Mouse (Mus musculus): ENCODE measurements at regions not wholly inside any gene's neighbourhood (a gene's known extent, or its start where the extent isn't known, plus 50 kb on each side); places are given as distances from the start of the nearest gene placed in this dataset.

GRCm38 (mm10) chr16:77537351-77537750, 64.5 kb downstream of the Gm11146 start:
- H3K4me3 ChIP-seq (replicated peaks; ENCODE audit: low read length) = peak overlapping the region; percentile 26
- H3K27me3 ChIP-seq (ENCODE audit: control insufficient read depth, insufficient read depth, low read length) = no peaks in the 10 kb centered on the region
- peak; percentile 49; the same call in 1 of the 2 replicates for ATAC-seq (ENCODE audit: low FRiP score)
- H3K36me3 ChIP-seq (replicated peaks; ENCODE audit: control insufficient read depth, insufficient read depth) = no peaks in the 10 kb centered on the region
- H3K9me3 ChIP-seq (ENCODE audit: control insufficient read depth, low read length) = no peaks in the 10 kb centered on the region
- H3K27ac ChIP-seq = peak overlapping the region; percentile 97
- H3K9ac ChIP-seq = peak overlapping the region; percentile 61
- DNase-seq (ENCODE audit: low spot score) = peak; percentile 44
- H3K4me1 ChIP-seq (replicated peaks; ENCODE audit: control insufficient read depth, insufficient read depth, low read length) = peaks cover 19% of the 10 kb centered on the region; the same call in 1 of the 2 replicates
- 44% methylated on average over 4 of the region's 4 CpGs for WGBS
- peak overlapping the region; percentile 62 for H3K4me2 ChIP-seq (replicated peaks)

- H3K36me3 ChIP-seq (replicated peaks; ENCODE audit: control insufficient read depth, insufficient read depth) = no peaks in the 10 kb centered on the region
- WGBS = 15% methylated on average over 10 of the region's 10 CpGs
- DNase-seq (ENCODE audit: low spot score) (peak; percentile 75), ATAC-seq (ENCODE audit: low FRiP score) (peak; percentile 91)
- H3K9ac ChIP-seq = peak overlapping the region; percentile 61
- peak overlapping the region; percentile 26 for H3K4me3 ChIP-seq (replicated peaks; ENCODE audit: low read length)
- peak overlapping the region; percentile 62 for H3K4me2 ChIP-seq (replicated peaks)
- H3K4me1 ChIP-seq (replicated peaks; ENCODE audit: control insufficient read depth, insufficient read depth, low read length) = peaks cover 19% of the 10 kb centered on the region; the same call in 1 of the 2 replicates
- no peaks in the 10 kb centered on the region for H3K9me3 ChIP-seq (ENCODE audit: control insufficient read depth, low read length)
- peak overlapping the region; percentile 97 for H3K27ac ChIP-seq
- H3K27me3 ChIP-seq (ENCODE audit: control insufficient read depth, insufficient read depth, low read length) = no peaks in the 10 kb centered on the region
Measured at GRCm38 (mm10) chr16:77536746-77537145, 65.1 kb downstream of the Gm11146 start.

- Histone ChIP-seq H3K9me3 (ENCODE audit: control insufficient read depth, low read length) (no peaks in the 10 kb centered on the region), H3K4me1 (replicated peaks; ENCODE audit: control insufficient read depth, insufficient read depth, low read length) (peaks cover 19% of the 10 kb centered on the region; the same call in 1 of the 2 replicates), H3K4me2 (replicated peaks) (peak overlapping the region; percentile 62), H3K4me3 (replicated peaks; ENCODE audit: low read length) (peak overlapping the region; percentile 26), H3K36me3 (replicated peaks; ENCODE audit: control insufficient read depth, insufficient read depth) (no peaks in the 10 kb centered on the region), H3K27me3 (ENCODE audit: control insufficient read depth, insufficient read depth, low read length) (no peaks in the 10 kb centered on the region), H3K27ac (peak overlapping the region; percentile 97), H3K9ac (peak overlapping the region; percentile 61)
- ATAC-seq (ENCODE audit: low FRiP score) = peak; percentile 66
- peak; percentile 70 for DNase-seq (ENCODE audit: low spot score)
- WGBS = 14% methylated on average over 6 of the region's 6 CpGs
Measured at GRCm38 (mm10) chr16:77536314-77536713, 65.6 kb downstream of the Gm11146 start.

GRCm38 (mm10) chr16:77535021-77535420, 66.9 kb downstream of the Gm11146 start:
- H3K9ac ChIP-seq = no peak overlapping the region
- H3K9me3 ChIP-seq (ENCODE audit: control insufficient read depth, low read length) = peaks cover 5% of the 10 kb centered on the region
- H3K27me3 ChIP-seq (ENCODE audit: control insufficient read depth, insufficient read depth, low read length) = no peaks in the 10 kb centered on the region
- ATAC-seq (ENCODE audit: low FRiP score) = no peak
- peaks cover 19% of the 10 kb centered on the region; the same call in 1 of the 2 replicates for H3K4me1 ChIP-seq (replicated peaks; ENCODE audit: control insufficient read depth, insufficient read depth, low read length)
- H3K36me3 ChIP-seq (replicated peaks; ENCODE audit: control insufficient read depth, insufficient read depth) = no peaks in the 10 kb centered on the region
- no peak overlapping the region for H3K4me2 ChIP-seq (replicated peaks)
- WGBS = 87% methylated on average over 3 of the region's 3 CpGs
- H3K4me3 ChIP-seq (replicated peaks; ENCODE audit: low read length) = no peak overlapping the region
- H3K27ac ChIP-seq = peak overlapping the region; percentile 97
- DNase-seq (ENCODE audit: low spot score) = peak; percentile 64

- Histone ChIP-seq H3K27me3 (ENCODE audit: control insufficient read depth, insufficient read depth, low read length) (no peaks in the 10 kb centered on the region), H3K4me3 (replicated peaks; ENCODE audit: low read length) (no peak overlapping the region), H3K9ac (no peak overlapping the region), H3K36me3 (replicated peaks; ENCODE audit: control insufficient read depth, insufficient read depth) (no peaks in the 10 kb centered on the region), H3K9me3 (ENCODE audit: control insufficient read depth, low read length) (peaks cover 5% of the 10 kb centered on the region), H3K27ac (peak overlapping the region; percentile 66), H3K4me1 (replicated peaks; ENCODE audit: control insufficient read depth, insufficient read depth, low read length) (peaks cover 5% of the 10 kb centered on the region; the same call in 1 of the 2 replicates), H3K4me2 (replicated peaks) (0 out of 2 replicates have a peak overlapping the region, but pooled peaks have one; percentile 19)
- WGBS = 29% methylated on average over 10 of the region's 10 CpGs
- ATAC-seq (ENCODE audit: low FRiP score) (no peak), DNase-seq (ENCODE audit: low spot score) (no peak)
Measured at GRCm38 (mm10) chr16:77531596-77531995, 70.3 kb downstream of the Gm11146 start.

- H3K9me3 ChIP-seq (ENCODE audit: control insufficient read depth, low read length) = peaks cover 5% of the 10 kb centered on the region
- no peaks in the 10 kb centered on the region for H3K4me1 ChIP-seq (replicated peaks; ENCODE audit: control insufficient read depth, insufficient read depth, low read length)
- H3K9ac ChIP-seq = no peak overlapping the region
- H3K27ac ChIP-seq = no peak overlapping the region
- H3K36me3 ChIP-seq (replicated peaks; ENCODE audit: control insufficient read depth, insufficient read depth) = no peaks in the 10 kb centered on the region
- H3K4me2 ChIP-seq (replicated peaks) = no peak overlapping the region
- no peak for DNase-seq (ENCODE audit: low spot score)
- ATAC-seq (ENCODE audit: low FRiP score) = no peak
- WGBS = 84% methylated on average over 1 of the region's 1 CpGs
- H3K27me3 ChIP-seq (ENCODE audit: control insufficient read depth, insufficient read depth, low read length) = no peaks in the 10 kb centered on the region
- no peak overlapping the region for H3K4me3 ChIP-seq (replicated peaks; ENCODE audit: low read length)
Measured at GRCm38 (mm10) chr16:77527951-77528350, 73.9 kb downstream of the Gm11146 start.

GRCm38 (mm10) chr16:77514606-77515005, 87.3 kb downstream of the Gm11146 start:
- Histone ChIP-seq H3K4me2 (replicated peaks) (no peak overlapping the region), H3K4me1 (replicated peaks; ENCODE audit: control insufficient read depth, insufficient read depth, low read length) (peaks cover 10% of the 10 kb centered on the region; the same call in 1 of the 2 replicates), H3K9me3 (ENCODE audit: control insufficient read depth, low read length) (no peaks in the 10 kb centered on the region), H3K9ac (no peak overlapping the region), H3K27ac (no peak overlapping the region), H3K36me3 (replicated peaks; ENCODE audit: control insufficient read depth, insufficient read depth) (no peaks in the 10 kb centered on the region), H3K27me3 (ENCODE audit: control insufficient read depth, insufficient read depth, low read length) (no peaks in the 10 kb centered on the region), H3K4me3 (replicated peaks; ENCODE audit: low read length) (no peak overlapping the region)
- ATAC-seq (ENCODE audit: low FRiP score) = no peak
- DNase-seq (ENCODE audit: low spot score) = no peak
- WGBS = 41% methylated on average over 3 of the region's 3 CpGs

GRCm38 (mm10) chr16:77503556-77503955, 98.3 kb downstream of the Gm11146 start:
- Histone ChIP-seq H3K36me3 (replicated peaks; ENCODE audit: control insufficient read depth, insufficient read depth) (no peaks in the 10 kb centered on the region), H3K27ac (peak overlapping the region; percentile 67), H3K4me3 (replicated peaks; ENCODE audit: low read length) (peak overlapping the region; percentile 20), H3K4me2 (replicated peaks) (peak overlapping the region; percentile 46), H3K9me3 (ENCODE audit: control insufficient read depth, low read length) (no peaks in the 10 kb centered on the region), H3K9ac (peak overlapping the region; percentile 34), H3K27me3 (ENCODE audit: control insufficient read depth, insufficient read depth, low read length) (no peaks in the 10 kb centered on the region), H3K4me1 (replicated peaks; ENCODE audit: control insufficient read depth, insufficient read depth, low read length) (peaks cover 13% of the 10 kb centered on the region; the same call in 1 of the 2 replicates)
- DNase-seq (ENCODE audit: low spot score) (no peak), ATAC-seq (ENCODE audit: low FRiP score) (no peak)
- WGBS = 49% methylated on average over 5 of the region's 5 CpGs

- 64% methylated on average over 5 of the region's 5 CpGs for WGBS
- Histone ChIP-seq H3K27me3 (ENCODE audit: control insufficient read depth, insufficient read depth, low read length) (no peaks in the 10 kb centered on the region), H3K4me3 (replicated peaks; ENCODE audit: low read length) (peak overlapping the region; percentile 23), H3K27ac (no peak overlapping the region), H3K9me3 (ENCODE audit: control insufficient read depth, low read length) (no peaks in the 10 kb centered on the region), H3K9ac (no peak overlapping the region), H3K4me1 (replicated peaks; ENCODE audit: control insufficient read depth, insufficient read depth, low read length) (peaks cover 13% of the 10 kb centered on the region; the same call in 1 of the 2 replicates), H3K4me2 (replicated peaks) (peak overlapping the region; percentile 46), H3K36me3 (replicated peaks; ENCODE audit: control insufficient read depth, insufficient read depth) (no peaks in the 10 kb centered on the region)
- DNase-seq (ENCODE audit: low spot score) (no peak), ATAC-seq (ENCODE audit: low FRiP score) (no peak)
Measured at GRCm38 (mm10) chr16:77502916-77503315, 99.0 kb downstream of the Gm11146 start.
